Mouse (Mus musculus) stomach, postnatal 0 days (tissue): Measurements from ENCODE around the gene Rimklb. TPM values are rescaled to one million over a fixed set of nuclear protein-coding genes. Genes with fewer than 3 reads are reported as not detected.

Experiments
- ATAC-seq: fragments of 200-750 bp; cut with Nextera tagmentation; 2 replicates; pipeline ENCODE4 v1.8.0; 2017; ENCODE audit not compliant: low FRiP score, low TSS enrichment
- DNase-seq: peaks from one replicate; pipeline ENCODE4 v3.0.0-alpha.2; 2016; ENCODE audit warnings: low spot score
- H3K27ac ChIP-seq: fragments of 300-500 bp; sonication (generic); replicated peaks from 2 replicates; pipeline ENCODE4 v1.5.1; 2014; ENCODE audit warnings: mild to moderate bottlenecking, control low read depth
- H3K27me3 ChIP-seq: fragments of 300-500 bp; sonication (generic); 2 replicates; pipeline ENCODE4 v1.6.1; 2014; ENCODE audit warnings: low read length; ENCODE audit not compliant: control insufficient read depth, insufficient read depth
- H3K36me3 ChIP-seq: fragments of 300-500 bp; sonication (generic); 2 replicates; pipeline ENCODE4 v1.6.1; 2014; ENCODE audit warnings: low read length, mixed read lengths; ENCODE audit not compliant: control insufficient read depth, insufficient read depth
- H3K4me1 ChIP-seq: fragments of 300-500 bp; sonication (generic); replicated peaks from 2 replicates; pipeline ENCODE4 v1.6.1; 2014; ENCODE audit warnings: antibody characterized with exemption; ENCODE audit not compliant: control insufficient read depth, insufficient read depth
- H3K4me2 ChIP-seq: fragments of 300-500 bp; sonication (generic); replicated peaks from 2 replicates; pipeline ENCODE4 v1.6.1; 2014; ENCODE audit warnings: low read depth, mild to moderate bottlenecking, control low read depth, moderate library complexity
- H3K4me3 ChIP-seq: fragments of 300-500 bp; sonication (generic); 2 replicates; pipeline ENCODE4 v1.5.1; 2014; ENCODE audit warnings: low read depth, low read length, control low read depth
- H3K9ac ChIP-seq: fragments of 300-500 bp; sonication (generic); 2 replicates; pipeline ENCODE4 v1.6.1; 2014; ENCODE audit warnings: mild to moderate bottlenecking, low read length, control low read depth, mixed read lengths
- H3K9me3 ChIP-seq: fragments of 300-500 bp; sonication (generic); 2 replicates; pipeline ENCODE4 v1.6.1; 2016; ENCODE audit warnings: low read length; ENCODE audit not compliant: control insufficient read depth
- CTCF ChIP-seq: IDR thresholded peaks from 2 replicates; pipeline ENCODE4 v1.5.1; 2016; ENCODE audit warnings: antibody characterized with exemption, low read depth, mild to moderate bottlenecking, moderate library complexity
- EP300 ChIP-seq: optimal IDR thresholded peaks from 2 replicates; pipeline ENCODE3; 2016; ENCODE audit warnings: antibody characterized with exemption
- WGBS: fragments of 180-500 bp; shearing (Covaris S2); extraction: QIAGEN DNeasy Blood & Tissue Kit; methylation state at CpG from one replicate; pipeline ENCODE4 v1.1.7; 2014; 5-methylcytosine and 5-hydroxymethylcytosine counted together
- polyA plus RNA-seq: library from polyadenylated mRNA; unstranded; fragments of >200 nt; fragmentation: Nextera tagmentation; extraction: Ambion mirVana; gene quantifications from 2 replicates; pipeline ENCODE4 v1.2.1, GENCODE M21; 2015

Rimklb gene
- polyA plus RNA-seq, 1 experiment from 2014 or later: 2.4 TPM

- Histone ChIP-seq H3K27me3 (no peaks in the 10 kb centered on the region), H3K36me3 (no peaks in the 10 kb centered on the region), H3K27ac (0 out of 2 replicates have a peak overlapping the region, but pooled peaks have one; percentile 5), H3K9ac (no peak overlapping the region), H3K4me1 (peaks cover 4% of the 10 kb centered on the region; the same call in 1 of the 2 replicates), H3K4me2 (peak overlapping the region; percentile 49), H3K9me3 (no peaks in the 10 kb centered on the region), H3K4me3 (peak overlapping the region; percentile 19)
- ATAC-seq (peak; percentile 53), DNase-seq (peak; percentile 36)
- WGBS: 7% methylated on average over 21 of the region's 21 CpGs
- 0 out of 2 replicates have a peak, but pooled peaks have one; percentile 1 for TF ChIP-seq CTCF
- TF ChIP-seq EP300: no peak
These were observed 3.3 kb downstream of the Rimklb start for GRCm38 (mm10) chr6:122495082-122495881.

DNA sequence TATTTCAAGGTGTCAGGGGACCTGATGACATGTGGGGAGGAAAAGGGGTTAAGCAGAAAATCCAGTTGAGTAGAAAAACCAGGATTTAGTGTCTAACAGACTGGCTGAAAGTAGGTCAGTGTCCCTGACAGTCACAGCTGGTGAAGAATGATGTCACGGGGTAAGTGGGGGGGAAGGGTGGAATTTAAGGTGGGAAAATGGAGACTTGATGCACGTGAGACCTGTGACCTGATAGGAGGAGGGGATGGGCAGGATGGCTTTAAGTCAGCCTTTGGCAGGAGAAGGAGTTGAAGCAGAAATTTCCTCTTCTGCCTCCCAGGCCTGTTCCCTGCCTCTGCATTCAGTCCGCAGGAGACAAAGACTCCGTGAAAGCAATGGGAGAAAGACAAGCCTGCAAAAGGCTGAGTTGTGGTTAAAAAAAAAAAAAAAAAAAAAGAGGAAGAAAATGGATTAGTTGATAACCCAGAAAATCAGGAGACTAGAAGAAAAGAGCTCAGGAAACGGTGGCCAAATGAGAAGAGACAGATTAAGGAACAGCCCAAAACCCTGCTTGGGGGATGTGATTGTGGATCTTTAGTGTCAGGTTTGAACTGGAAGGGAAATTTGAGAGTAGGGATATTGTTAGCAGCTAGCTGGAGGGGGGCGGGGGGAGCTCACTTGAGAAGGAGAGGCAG lies 4.6 kb downstream of the Rimklb start:
- Histone ChIP-seq H3K27ac (no peak overlapping the region), H3K4me3 (no peak overlapping the region), H3K36me3 (no peaks in the 10 kb centered on the region), H3K27me3 (no peaks in the 10 kb centered on the region), H3K4me1 (peaks cover 4% of the 10 kb centered on the region; the same call in 1 of the 2 replicates), H3K9ac (no peak overlapping the region), H3K9me3 (no peaks in the 10 kb centered on the region), H3K4me2 (no peak overlapping the region)
- TF ChIP-seq EP300 (no peak), CTCF (no peak)
- ATAC-seq (no peak), DNase-seq (no peak)
- WGBS: 71% methylated on average over 6 of the region's 6 CpGs

DNA sequence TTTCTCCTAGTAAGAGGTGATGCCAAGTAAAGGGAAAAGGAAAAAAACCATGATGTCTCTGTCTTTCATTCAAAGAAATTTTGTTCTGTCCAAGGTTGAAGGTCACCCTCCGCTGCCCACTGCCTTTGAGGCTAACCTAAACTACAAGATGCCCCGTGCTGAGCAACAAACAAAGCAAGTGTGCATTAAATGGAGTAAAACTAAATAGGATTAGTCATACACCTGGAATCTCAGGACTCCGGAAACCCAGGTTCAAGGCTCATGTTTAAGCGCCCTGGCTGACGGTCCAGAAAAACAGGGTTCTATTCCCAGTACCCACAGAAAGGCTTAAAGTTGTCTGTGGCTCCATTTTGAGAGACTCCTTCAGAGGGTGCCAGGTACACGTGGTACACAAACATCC lies 6.1 kb downstream of the Rimklb start:
- H3K9me3 ChIP-seq: no peaks in the 10 kb centered on the region

DNA sequence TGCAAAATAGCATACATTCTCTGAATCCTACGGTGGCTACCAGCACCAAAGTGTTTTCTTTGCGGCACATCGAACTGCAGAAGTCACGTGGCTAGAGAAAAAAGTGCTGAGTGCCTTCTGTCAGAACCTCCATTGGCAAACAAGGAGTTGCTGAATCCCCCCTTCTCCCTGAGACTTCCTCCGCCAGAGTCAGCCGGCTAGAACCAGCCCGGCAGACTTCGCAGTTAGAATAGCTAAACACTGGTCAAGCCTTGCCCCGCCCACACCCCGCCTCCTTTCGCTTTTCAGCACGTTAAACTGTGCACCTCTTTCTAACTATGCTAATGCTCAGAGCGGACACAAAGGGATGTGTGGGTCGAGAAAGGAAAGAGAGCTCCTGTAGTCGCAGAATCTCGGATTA lies 7.0 kb downstream of the Rimklb start:
- no peaks in the 10 kb centered on the region for H3K36me3 ChIP-seq
- H3K4me1 ChIP-seq: peaks cover 4% of the 10 kb centered on the region; the same call in 1 of the 2 replicates
- peak overlapping the region; percentile 62 for H3K4me2 ChIP-seq
- H3K4me3 ChIP-seq: peak overlapping the region; percentile 43
- peak; percentile 89 for DNase-seq
- under 1% methylated on average over 16 of the region's 16 CpGs for WGBS
- peaks cover 5% of the 10 kb centered on the region; the same call in 1 of the 2 replicates for H3K27me3 ChIP-seq
- no peak for TF ChIP-seq CTCF
- no peak for TF ChIP-seq EP300
- H3K9ac ChIP-seq: peak overlapping the region; percentile 43
- H3K27ac ChIP-seq: no peak overlapping the region; the same call in 1 of the 2 replicates
- peak; percentile 95 for ATAC-seq
- H3K9me3 ChIP-seq: no peaks in the 10 kb centered on the region

More for the DNA sequence above, 6.1 kb downstream of the Rimklb start:
- DNase-seq: no peak
- no peak for TF ChIP-seq EP300
- no peak for TF ChIP-seq CTCF
- Histone ChIP-seq H3K27me3 (peaks cover 2% of the 10 kb centered on the region; the same call in 1 of the 2 replicates), H3K4me3 (no peak overlapping the region), H3K27ac (no peak overlapping the region), H3K9ac (no peak overlapping the region), H3K4me2 (no peak overlapping the region), H3K4me1 (peaks cover 4% of the 10 kb centered on the region; the same call in 1 of the 2 replicates), H3K36me3 (no peaks in the 10 kb centered on the region)
- 28% methylated on average over 6 of the region's 6 CpGs for WGBS
- ATAC-seq: no peak

GRCm38 (mm10) chr6:122490929-122491512 lies 7.5 kb downstream of the Rimklb start:
- H3K36me3 ChIP-seq: no peaks in the 10 kb centered on the region
- no peak for TF ChIP-seq CTCF
- peak overlapping the region; percentile 62 for H3K4me2 ChIP-seq
- no peaks in the 10 kb centered on the region for H3K9me3 ChIP-seq
- peaks cover 5% of the 10 kb centered on the region; the same call in 1 of the 2 replicates for H3K27me3 ChIP-seq
- H3K4me3 ChIP-seq: peak overlapping the region; percentile 43
- peak; percentile 12; the same call in 1 of the 2 replicates for ATAC-seq
- no peak for DNase-seq
- WGBS: 24% methylated on average over 15 of the region's 15 CpGs
- H3K27ac ChIP-seq: no peak overlapping the region; the same call in 1 of the 2 replicates
- H3K9ac ChIP-seq: peak overlapping the region; percentile 43
- peaks cover 4% of the 10 kb centered on the region; the same call in 1 of the 2 replicates for H3K4me1 ChIP-seq
